Mouse (Mus musculus) forebrain, embryonic 14.5 days (tissue): ENCODE results near the gene Adipoq. TPM values are rescaled to one million over a fixed set of nuclear protein-coding genes. Genes with fewer than 3 reads are reported as not detected.
A peak's percentile ranks its signal among the peaks of the same experiment; 100 is the strongest.
"Not testable (repeated sequence)": the region's sequence is repeated elsewhere in the genome, so short reads cannot be mapped to it uniquely, and the experiment has no call there.

Experiments used
- ATAC-seq: fragments of 200-750 bp; cut with Nextera tagmentation; 2 replicates; pipeline ENCODE4 v1.8.0; 2017; ENCODE audit warnings: mild to moderate bottlenecking, moderate library complexity
- DNase-seq: peaks from one replicate; pipeline ENCODE4 v3.0.0-alpha.2; 2015; ENCODE audit warnings: low spot score
- H3K27ac ChIP-seq: fragments of 300-500 bp; sonication (generic); 2 replicates; pipeline ENCODE4 v1.5.1; 2014; ENCODE audit warnings: low read depth, mild to moderate bottlenecking, control low read depth, low read length, moderate library complexity
- H3K27me3 ChIP-seq: fragments of 300-500 bp; sonication (generic); replicated peaks from 2 replicates; pipeline ENCODE4 v1.6.1; 2014; ENCODE audit warnings: low read length, control low read depth, mixed read lengths; ENCODE audit not compliant: control insufficient read depth, insufficient read depth
- H3K36me3 ChIP-seq: fragments of 300-500 bp; sonication (generic); 2 replicates; pipeline ENCODE4 v1.6.1; 2014; ENCODE audit warnings: low read length, control low read depth; ENCODE audit not compliant: control insufficient read depth, insufficient read depth
- H3K4me1 ChIP-seq: fragments of 300-500 bp; sonication (generic); 2 replicates; pipeline ENCODE4 v1.6.1; 2014; ENCODE audit warnings: antibody characterized with exemption, low read length, control low read depth; ENCODE audit not compliant: control insufficient read depth, insufficient read depth
- H3K4me2 ChIP-seq: fragments of 300-500 bp; sonication (generic); 2 replicates; pipeline ENCODE4 v1.6.1; 2014; ENCODE audit warnings: mild to moderate bottlenecking, control low read depth, low read length
- H3K4me3 ChIP-seq: fragments of 300-500 bp; sonication (generic); 2 replicates; pipeline ENCODE4 v1.5.1; 2014; ENCODE audit warnings: low read depth, low read length, control low read depth
- H3K9ac ChIP-seq: fragments of 300-500 bp; sonication (generic); 2 replicates; pipeline ENCODE4 v1.6.1; 2014; ENCODE audit warnings: mild to moderate bottlenecking, low read length, control low read depth, moderate library complexity
- H3K9me3 ChIP-seq: fragments of 300-500 bp; sonication (generic); replicated peaks from 2 replicates; pipeline ENCODE4 v1.6.1; 2016; ENCODE audit warnings: low read length, control low read depth, mixed read lengths; ENCODE audit not compliant: control insufficient read depth
- WGBS: fragments of 180-500 bp; shearing (Covaris S2); extraction: QIAGEN DNeasy Blood & Tissue Kit; methylation state at CpG from one replicate; pipeline ENCODE4 v1.1.7; 2014; 5-methylcytosine and 5-hydroxymethylcytosine counted together
- polyA plus RNA-seq: library from polyadenylated mRNA; unstranded; fragments of >200 nt; fragmentation: Nextera tagmentation; extraction: Ambion mirVana; gene quantifications from 2 replicates; pipeline ENCODE4 v1.2.1, GENCODE M21; 2014

Adipoq gene
- not detected in 2 replicates for polyA plus RNA-seq

- Histone ChIP-seq H3K4me1 (no peaks in the 10 kb centered on the region), H3K4me2 (no peak within 1 kb of the TSS), H3K27ac (no peak within 1 kb of the TSS), H3K9ac (no peak within 1 kb of the TSS), H3K36me3 (no peaks in the 10 kb centered on the region), H3K27me3 (no peaks in the 10 kb centered on the region), H3K9me3 (no peaks in the 10 kb centered on the region), H3K4me3 (no peak within 1 kb of the TSS)
- DNase-seq (no peak), ATAC-seq (no peak)
- WGBS, result 87% methylated on average over 3 of the region's 3 CpGs
These were observed at the start of gene Adipoq for GRCm38 (mm10) chr16:23146280-23146679. Adipoq (plus strand) TSS chr16:23146536.

- H3K27me3 ChIP-seq, H3K9ac ChIP-seq, H3K4me2 ChIP-seq, H3K4me1 ChIP-seq, H3K27ac ChIP-seq, DNase-seq, H3K9me3 ChIP-seq, H3K36me3 ChIP-seq, H3K4me3 ChIP-seq: not testable (repeated sequence)
- peak; percentile 27; the same call in 1 of the 2 replicates for ATAC-seq
- WGBS, result 91% methylated on average over 1 of the region's 1 CpGs
These were observed 49.5 kb upstream of the Adipoq start for GRCm38 (mm10) chr16:23096886-23097285.

- WGBS, result 80% methylated on average over 8 of the region's 8 CpGs
These were observed 48.8 kb upstream of the Adipoq start for GRCm38 (mm10) chr16:23097290-23098104.

GRCm38 (mm10) chr16:23098105-23098452 lies 48.3 kb upstream of the Adipoq start:
- not testable (repeated sequence) for DNase-seq, H3K9me3 ChIP-seq, H3K4me3 ChIP-seq, H3K27ac ChIP-seq, H3K27me3 ChIP-seq, H3K36me3 ChIP-seq, H3K9ac ChIP-seq, ATAC-seq, H3K4me2 ChIP-seq, H3K4me1 ChIP-seq
- 97% methylated on average over 1 of the region's 1 CpGs for WGBS

More at GRCm38 (mm10) chr16:23097290-23098104, 48.8 kb upstream of the Adipoq start:
- H3K9ac ChIP-seq, H3K4me1 ChIP-seq, H3K4me3 ChIP-seq, H3K9me3 ChIP-seq, H3K4me2 ChIP-seq, H3K36me3 ChIP-seq, H3K27ac ChIP-seq, H3K27me3 ChIP-seq: not testable (repeated sequence)
- ATAC-seq (peak; percentile 78; the same call in 1 of the 2 replicates), DNase-seq (peak; percentile 58)

- no peaks in the 10 kb centered on the region for H3K36me3 ChIP-seq
- whole genome bisulfite sequencing, result 4% methylated on average over 12 of the region's 12 CpGs
- H3K27me3 ChIP-seq, result peaks cover 7% of the 10 kb centered on the region; the same call in 1 of the 2 replicates
- peak overlapping the region; percentile 55 for H3K9ac ChIP-seq
- no peaks in the 10 kb centered on the region for H3K4me1 ChIP-seq
- H3K9me3 ChIP-seq, result no peaks in the 10 kb centered on the region
- H3K27ac ChIP-seq, result no peak overlapping the region
- DNase-seq, result no peak
- H3K4me2 ChIP-seq, result peak overlapping the region; percentile 55
- peak overlapping the region; percentile 25 for H3K4me3 ChIP-seq
- no peak for ATAC-seq
These were observed 46.7 kb upstream of the Adipoq start for GRCm38 (mm10) chr16:23099632-23100031.

- H3K27me3 ChIP-seq, result peaks cover 7% of the 10 kb centered on the region; the same call in 1 of the 2 replicates
- no peaks in the 10 kb centered on the region for H3K9me3 ChIP-seq
- DNase-seq, result peak; percentile 28
- 0% methylated on average over 9 of the region's 9 CpGs for WGBS
- H3K4me1 ChIP-seq, result no peaks in the 10 kb centered on the region
- H3K4me2 ChIP-seq, result peak overlapping the region; percentile 55
- H3K9ac ChIP-seq, result peak overlapping the region; percentile 55
- peak overlapping the region; percentile 25 for H3K4me3 ChIP-seq
- ATAC-seq, result 0 out of 2 replicates have a peak, but pooled peaks have one; percentile 47
- no peak overlapping the region for H3K27ac ChIP-seq
- H3K36me3 ChIP-seq, result no peaks in the 10 kb centered on the region
These were observed 46.2 kb upstream of the Adipoq start for GRCm38 (mm10) chr16:23100099-23100575.

GRCm38 (mm10) chr16:23100613-23101012 lies 45.7 kb upstream of the Adipoq start:
- ATAC-seq (no peak), DNase-seq (no peak)
- no peak overlapping the region for H3K4me3 ChIP-seq
- no peaks in the 10 kb centered on the region for H3K9me3 ChIP-seq
- no peaks in the 10 kb centered on the region for H3K36me3 ChIP-seq
- 18% methylated on average over 10 of the region's 10 CpGs for WGBS
- no peak overlapping the region for H3K9ac ChIP-seq
- H3K27me3 ChIP-seq, result peaks cover 7% of the 10 kb centered on the region; the same call in 1 of the 2 replicates
- no peaks in the 10 kb centered on the region for H3K4me1 ChIP-seq
- H3K27ac ChIP-seq, result no peak overlapping the region
- peak overlapping the region; percentile 55 for H3K4me2 ChIP-seq

- Histone ChIP-seq H3K4me3 (no peak overlapping the region), H3K4me1 (no peaks in the 10 kb centered on the region), H3K36me3 (no peaks in the 10 kb centered on the region), H3K27ac (no peak overlapping the region), H3K9ac (peak overlapping the region; percentile 32; the same call in 1 of the 2 replicates), H3K4me2 (peak overlapping the region; percentile 37), H3K27me3 (peaks cover 7% of the 10 kb centered on the region; the same call in 1 of the 2 replicates), H3K9me3 (no peaks in the 10 kb centered on the region)
- ATAC-seq (no peak), DNase-seq (no peak)
- 11% methylated on average over 15 of the region's 15 CpGs for WGBS
These were observed 43.8 kb upstream of the Adipoq start for GRCm38 (mm10) chr16:23102340-23103037.
